Mouse (Mus musculus): ENCODE measurements around the gene Yjefn3.

The Yjefn3 gene

GRCm38 (mm10) chr8:69911917-69912316 is 9.4 kb upstream of the Yjefn3 start:
- DNase-seq (ENCODE audit: extremely low spot score, low read depth, low spot score) = no peak

DNA sequence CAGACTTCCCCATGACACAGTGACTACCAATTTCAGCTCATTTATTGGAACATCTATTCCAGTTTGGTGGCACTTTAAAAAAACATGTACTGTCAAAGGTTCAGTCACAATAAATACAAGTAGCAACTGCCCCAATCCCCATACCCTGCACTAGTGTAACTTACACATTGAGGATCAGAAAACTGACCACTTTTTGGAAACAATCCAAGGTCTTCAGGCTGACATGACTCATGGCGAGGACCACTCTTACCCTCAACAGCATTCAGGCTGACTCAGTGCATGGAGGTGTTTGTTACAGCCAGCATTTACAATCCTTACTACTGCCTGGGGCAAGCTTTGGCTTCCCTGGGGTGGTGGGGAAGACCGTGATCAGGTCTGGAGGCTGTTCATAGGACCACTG is 4.6 kb upstream of the Yjefn3 start:
- no peak for DNase-seq (ENCODE audit: extremely low spot score, low read depth, low spot score)

DNA sequence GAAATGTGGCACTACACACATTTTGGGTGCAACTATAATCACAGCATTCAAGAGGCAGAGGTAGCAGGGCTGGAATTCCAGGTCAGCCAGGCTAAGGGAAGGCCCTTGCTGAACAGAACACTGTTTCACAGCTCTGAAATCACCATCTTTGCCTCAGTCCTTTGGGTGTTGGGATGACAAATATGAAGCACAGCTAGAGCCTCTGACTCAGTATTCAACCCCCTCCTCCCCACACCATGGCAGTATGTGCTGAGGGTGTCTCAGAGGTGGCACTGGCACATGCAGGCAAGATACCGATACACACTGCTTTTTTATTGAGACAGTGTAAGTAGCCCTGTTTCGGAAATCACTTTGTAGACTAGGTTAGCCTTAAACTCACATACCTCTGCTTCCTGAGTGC is 3.7 kb upstream of the Yjefn3 start:
- DNase-seq (ENCODE audit: extremely low spot score, low read depth, low spot score) = no peak

DNA sequence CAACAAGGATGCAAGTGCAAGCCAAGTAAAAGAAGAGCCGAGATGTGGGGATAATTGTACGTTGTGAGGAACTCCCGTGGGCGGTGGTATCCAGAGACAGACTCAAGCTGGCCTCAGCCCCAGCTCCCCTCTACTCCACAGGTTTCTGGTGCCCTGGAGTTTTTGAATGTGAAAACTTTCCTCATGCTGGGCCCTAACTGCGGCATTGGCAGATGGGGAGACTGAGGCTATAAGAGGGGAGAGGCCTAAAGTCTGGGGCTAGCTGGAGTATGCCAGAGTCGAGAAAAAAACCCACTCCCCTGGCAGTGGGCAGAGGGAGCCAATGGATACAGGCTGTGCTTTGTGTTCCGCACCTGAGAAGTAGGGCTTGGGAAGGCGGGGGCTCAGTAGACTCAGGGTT is 1.6 kb upstream of the Yjefn3 start:
- DNase-seq (ENCODE audit: extremely low spot score, low read depth, low spot score) = no peak

DNA sequence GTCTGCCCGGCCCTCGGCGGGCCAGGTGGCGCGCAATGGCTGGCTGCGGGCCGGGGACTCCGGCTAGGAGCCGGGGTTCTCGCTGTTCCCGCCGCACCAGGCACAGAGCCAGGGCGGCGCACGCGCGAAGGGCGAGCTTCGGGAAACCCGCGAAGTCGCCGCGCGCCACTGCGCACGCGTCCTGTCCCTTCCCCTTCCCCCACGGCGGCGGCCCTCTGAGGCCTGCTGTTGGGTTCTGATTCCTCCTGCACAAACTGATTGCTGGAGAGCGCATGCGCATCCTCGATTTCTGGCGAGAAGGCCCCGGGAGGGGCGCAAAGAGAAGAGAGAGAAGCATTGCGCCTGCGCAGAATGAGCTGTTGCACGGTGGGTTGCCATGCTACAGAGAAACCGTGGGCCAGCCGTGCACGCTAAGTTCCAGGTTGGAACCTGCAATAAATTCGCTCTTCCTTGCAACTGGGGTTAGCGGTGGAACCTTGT is 591 bp upstream of the Yjefn3 start:
- DNase-seq (ENCODE audit: extremely low spot score, low read depth, low spot score) = peak; percentile 100

DNA sequence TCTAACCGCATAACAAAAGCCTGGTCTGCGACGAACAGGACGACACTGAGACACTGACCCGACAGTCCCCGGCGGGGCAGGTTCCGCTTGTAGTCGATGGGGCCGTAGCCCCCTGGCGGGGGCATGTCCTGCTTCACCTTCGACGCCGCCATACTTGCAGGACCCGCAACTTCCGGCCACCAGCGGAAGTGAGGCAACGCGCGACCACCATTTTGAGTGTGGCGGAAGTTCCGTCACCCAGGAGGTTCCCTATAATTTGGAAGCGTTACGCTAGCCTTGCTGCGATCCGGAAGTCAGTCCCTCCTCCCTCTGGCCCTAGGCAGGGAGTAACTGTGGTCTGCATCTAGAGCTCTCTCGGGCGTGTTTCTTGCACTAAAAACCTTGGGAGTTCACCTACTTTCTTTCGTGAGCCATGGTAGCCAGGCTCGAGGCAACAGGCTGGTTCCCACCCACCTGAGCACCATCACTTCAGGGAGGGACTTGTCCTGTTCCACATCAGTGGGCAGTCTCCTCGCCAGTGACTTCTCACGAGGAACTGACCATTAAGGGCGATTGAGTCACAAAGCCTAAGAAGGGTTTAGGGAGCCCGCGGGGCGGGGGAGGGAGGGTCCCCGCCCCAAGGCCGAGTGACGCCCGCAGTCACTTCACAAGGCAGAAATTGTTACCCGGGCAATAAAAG is 889 bp downstream of the Yjefn3 start:
- peak; percentile 95 for DNase-seq (ENCODE audit: extremely low spot score, low read depth, low spot score)

DNA sequence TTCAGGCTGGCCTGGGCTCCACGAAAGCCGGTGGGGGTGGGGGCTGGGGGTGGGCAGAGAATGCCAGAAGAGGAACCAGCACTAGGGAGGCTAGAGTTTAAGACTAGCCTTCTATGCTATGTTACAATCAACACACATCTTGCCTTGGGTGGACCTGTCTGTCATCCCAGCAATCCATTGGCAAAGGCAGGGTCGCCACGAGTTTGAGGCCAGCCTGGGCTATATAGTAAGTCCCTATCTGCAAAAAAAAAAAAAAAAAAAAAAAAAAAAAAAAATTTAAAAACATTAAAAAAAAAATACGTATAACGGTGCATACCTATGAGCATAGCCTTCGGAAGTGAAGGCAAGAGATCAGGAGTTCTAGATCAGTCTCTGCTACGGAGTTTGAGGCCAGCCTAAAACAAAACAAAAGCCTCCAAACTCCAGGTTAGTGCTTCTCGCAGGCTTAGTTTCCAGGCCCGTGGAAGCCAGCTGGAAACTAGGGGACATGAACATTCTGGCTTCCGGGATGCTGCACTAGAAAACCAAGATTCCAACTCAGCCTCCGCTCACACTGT is 1.5 kb downstream of the Yjefn3 start:
- DNase-seq (ENCODE audit: extremely low spot score, low read depth, low spot score) = no peak

DNA sequence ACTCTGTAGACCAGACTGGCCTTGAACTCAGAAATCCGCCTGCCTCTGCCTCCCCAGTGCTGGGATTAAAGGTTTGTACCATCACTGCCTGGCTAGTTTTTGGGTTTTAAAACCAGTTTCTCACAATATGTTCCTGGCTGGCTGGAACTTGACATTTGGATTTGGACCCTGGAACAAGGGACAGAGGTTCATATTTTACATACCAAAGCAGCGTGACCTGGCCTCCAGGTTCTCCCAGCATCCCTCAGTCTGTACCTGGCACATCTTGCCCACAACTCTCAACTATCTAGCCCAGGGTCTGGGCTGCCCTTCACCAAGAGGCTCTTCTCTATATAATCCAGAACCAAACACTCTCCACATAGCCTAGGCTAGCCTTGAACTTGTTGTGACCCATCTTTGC is 2.6 kb downstream of the Yjefn3 start:
- no peak for DNase-seq (ENCODE audit: extremely low spot score, low read depth, low spot score)

GRCm38 (mm10) chr8:69897857-69898256 is 4.7 kb downstream of the Yjefn3 start:
- no peak for DNase-seq (ENCODE audit: extremely low spot score, low read depth, low spot score)

DNA sequence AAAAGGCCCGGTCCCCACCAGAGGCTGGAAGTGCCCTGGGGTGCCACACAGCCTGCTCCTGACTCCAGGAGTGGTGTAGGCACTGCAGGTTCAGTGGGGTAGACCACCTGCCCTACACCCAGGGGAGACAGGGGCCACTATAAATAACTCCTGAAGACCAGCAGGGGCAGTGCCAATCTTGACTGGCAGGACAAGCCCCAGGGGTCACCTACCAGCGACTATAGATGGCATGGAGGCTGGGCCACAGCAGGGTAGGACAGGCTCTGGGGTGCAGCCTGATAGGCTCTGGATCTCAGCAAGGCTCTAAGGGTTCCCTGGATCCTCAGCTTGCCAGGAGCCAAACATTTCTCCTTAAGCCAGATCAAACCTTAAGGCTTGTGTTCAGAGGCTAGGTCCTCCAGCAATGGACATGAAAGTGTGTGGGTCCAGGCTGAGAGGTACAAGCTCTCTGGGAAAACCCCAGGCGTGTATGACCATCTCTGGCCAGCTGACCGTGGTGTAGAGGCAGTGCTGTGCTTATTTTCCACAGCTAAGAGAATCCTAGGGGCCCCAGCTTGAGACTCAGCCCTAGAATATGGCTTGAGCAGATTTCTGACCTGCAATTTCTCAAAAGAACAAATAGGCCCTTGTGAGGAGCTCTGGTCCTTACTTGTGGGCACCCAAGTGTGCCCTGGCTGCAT is 6.6 kb downstream of the Yjefn3 start:
- DNase-seq (ENCODE audit: extremely low spot score, low read depth, low spot score) = no peak

- DNase-seq (ENCODE audit: extremely low spot score, low read depth, low spot score) = no peak
Observed at GRCm38 (mm10) chr8:69894836-69895332, 7.6 kb downstream of the Yjefn3 start.

DNA sequence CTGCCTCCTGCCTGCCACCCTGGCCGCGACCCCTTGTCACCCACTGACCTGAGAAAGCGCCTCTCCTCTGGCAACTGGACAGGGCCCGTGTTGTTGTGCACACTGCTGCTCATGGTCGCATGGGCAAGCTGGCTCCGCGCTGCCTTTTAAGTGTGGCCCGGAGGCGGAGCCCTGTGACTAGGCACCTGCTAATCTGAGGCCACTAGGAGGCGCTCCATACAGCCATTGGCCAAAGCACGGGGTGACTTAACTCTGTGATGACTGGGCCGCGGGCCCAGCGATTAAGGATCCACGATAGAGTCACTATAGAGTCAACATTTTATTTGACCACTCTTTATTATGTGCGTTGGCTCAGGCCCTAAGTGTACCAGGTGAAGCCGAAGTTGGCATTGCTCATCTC is 8.6 kb downstream of the Yjefn3 start:
- no peak for DNase-seq (ENCODE audit: extremely low spot score, low read depth, low spot score)

- no peak for DNase-seq (ENCODE audit: extremely low spot score, low read depth, low spot score)
Observed at GRCm38 (mm10) chr8:69890813-69891241, 11.7 kb downstream of the Yjefn3 start.

- no peak for DNase-seq (ENCODE audit: extremely low spot score, low read depth, low spot score)
Observed at GRCm38 (mm10) chr8:69888902-69889301, 13.6 kb downstream of the Yjefn3 start.

- DNase-seq (ENCODE audit: extremely low spot score, low read depth, low spot score) = no peak
Observed at GRCm38 (mm10) chr8:69888244-69888866, 14.2 kb downstream of the Yjefn3 start.

DNA sequence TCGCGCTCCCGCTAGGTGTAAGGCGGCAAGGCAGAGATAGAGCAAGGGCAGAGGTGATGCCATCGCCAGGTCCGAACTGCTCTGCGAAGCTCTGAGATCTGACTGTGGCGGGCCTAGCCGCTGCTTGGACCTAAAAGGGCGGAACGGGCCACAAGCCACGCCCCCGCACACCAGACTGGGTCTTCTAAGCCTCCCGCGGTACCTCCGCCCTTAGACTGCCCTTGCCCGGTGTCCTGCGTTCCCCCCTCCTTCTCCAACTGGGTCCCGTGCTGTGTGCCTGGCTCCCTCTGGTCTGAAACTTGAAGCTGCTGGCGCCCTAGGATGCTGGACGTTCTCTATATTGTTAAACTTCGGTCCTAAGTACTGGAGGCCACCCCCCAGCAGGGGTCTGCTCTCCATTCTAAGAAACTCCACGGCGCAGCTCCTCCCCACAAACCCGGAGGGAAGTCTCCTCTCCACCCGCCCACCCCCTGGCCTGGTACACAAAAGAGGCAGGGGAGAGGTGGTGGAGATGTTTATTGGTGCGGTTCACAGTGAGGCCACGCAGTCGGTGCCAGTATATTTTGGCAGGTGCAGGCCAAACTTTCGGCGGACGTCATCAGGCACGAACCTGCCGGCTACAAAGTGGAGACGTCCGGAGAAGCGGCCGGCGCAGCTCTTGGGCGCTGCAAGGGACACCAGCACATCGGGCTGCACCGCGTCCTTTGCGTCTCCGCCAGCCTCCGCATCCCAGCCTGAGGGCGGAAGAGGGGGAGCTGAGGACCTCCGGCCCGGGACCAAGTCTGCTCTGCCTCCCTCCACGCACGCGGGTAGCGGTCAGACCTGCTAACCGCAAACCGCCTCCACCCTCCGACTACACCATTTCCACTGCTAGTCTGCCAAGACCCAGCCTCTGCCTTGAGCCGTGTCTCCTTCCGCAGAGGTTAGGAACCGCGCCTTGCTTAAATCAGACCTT is 14.9 kb downstream of the Yjefn3 start, which contains the start of gene Cilp2:
TSS of gene Cilp2 (minus strand) at position 399 of the 955 bp plus-strand sequence.
- DNase-seq (ENCODE audit: extremely low spot score, low read depth, low spot score) = no peak

DNA sequence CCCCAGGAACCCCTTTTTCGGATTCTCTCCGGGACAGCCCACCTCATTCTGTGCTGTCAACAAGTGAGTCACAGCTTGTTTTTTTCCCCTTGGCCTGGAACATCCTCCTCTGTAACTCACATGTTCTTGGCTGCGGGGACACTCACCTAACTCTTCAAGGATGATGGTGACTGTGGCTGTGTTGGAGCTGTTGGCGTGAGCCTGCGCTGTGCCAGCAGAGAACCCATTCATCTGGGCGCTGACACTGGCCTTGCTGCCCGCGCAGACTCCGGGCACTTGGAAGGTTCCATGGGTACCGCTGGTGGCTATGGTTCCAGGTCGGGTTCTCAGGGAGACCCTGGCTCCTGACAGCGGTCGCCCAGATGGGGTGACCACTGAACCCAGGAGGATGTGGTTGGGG is 18.4 kb downstream of the Yjefn3 start:
- DNase-seq (ENCODE audit: extremely low spot score, low read depth, low spot score) = no peak

DNA sequence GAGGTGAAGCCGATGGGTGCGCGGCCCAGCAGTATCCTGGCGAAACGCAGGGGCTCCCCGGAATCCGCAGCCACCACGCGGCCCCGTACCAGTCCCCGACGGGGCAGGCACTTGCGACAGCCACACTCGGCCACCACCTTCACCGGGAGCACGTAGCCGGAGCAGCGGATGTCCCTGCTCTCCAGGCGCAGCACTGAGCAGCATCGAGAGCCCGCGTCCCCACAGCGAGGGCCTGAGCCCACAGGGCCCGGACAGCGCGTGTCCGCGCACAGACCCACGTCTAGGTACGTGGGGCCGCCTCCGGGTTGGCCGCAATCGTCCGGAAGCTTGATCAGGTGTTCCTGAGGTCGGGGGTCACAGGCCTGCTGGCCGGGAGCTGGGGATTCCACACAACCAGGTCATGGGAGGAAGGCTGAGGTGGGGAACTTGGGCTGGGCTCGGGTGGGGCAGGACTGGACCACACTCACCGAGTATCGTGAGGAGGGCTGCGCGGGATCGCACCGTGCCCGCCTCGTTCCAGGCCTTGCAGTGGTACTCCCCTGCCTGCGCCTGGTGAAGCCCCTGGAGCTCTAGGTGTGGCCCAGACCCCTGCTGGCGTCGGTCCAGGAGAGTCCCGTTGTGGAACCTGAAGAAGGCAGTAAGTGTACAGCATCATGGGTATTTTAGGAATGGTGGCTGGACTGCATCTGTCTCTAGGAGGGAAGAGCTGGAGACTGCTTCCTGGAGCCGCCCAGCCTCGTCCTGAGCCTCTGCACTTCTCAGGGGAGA is 19.5 kb downstream of the Yjefn3 start:
- no peak for DNase-seq (ENCODE audit: extremely low spot score, low read depth, low spot score)

- no peak for DNase-seq (ENCODE audit: extremely low spot score, low read depth, low spot score)
Observed at GRCm38 (mm10) chr8:69882021-69882756, 20.3 kb downstream of the Yjefn3 start.

Data from hindlimb bud, embryonic 11.5 days (tissue).